In the genomic region with DNA sequence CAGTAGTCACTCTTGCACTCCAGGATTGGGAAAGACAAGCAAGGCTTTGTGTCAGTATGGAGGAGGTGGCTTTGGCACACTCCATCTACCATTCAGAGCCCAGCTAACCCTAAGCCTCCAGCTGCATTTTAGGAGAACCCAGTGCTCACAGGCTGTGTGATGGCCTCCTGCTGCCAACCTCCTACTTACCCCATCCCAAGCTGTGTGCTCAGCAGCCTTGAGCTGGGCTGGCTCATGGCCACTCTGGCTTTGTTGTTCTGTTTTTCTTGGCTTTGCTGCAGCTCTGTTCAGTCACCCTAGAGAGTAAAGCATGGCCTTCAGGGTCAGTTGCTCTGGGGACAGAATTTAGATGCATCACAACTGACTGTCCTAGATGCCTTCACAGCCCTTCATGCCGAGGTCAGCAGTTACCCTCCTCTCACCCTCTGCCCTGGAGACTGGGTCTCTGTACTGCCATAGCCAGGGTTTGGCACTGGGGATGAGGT, we compare ENCODE assay signal across 9 mouse cellular contexts. TPM values are rescaled to one million over a fixed set of nuclear protein-coding genes. Genes with fewer than 3 reads are reported as not detected.
DNase-seq lines count a peak whose midpoint lies in the region; ATAC-seq and TF ChIP-seq lines count a peak whose summit lies in the region.
"Had no signal": no experiment of that assay in that cellular context is flagged by ENCODE, and none has a peak within 500 bp of the region (broad histone marks: within the 10 kb centered on the region; RNA-seq: fewer than 3 reads in every experiment).

No protein-coding gene starts in this region.

- H3K36me3 ChIP-seq in forebrain, postnatal 0 days (ENCODE audit: insufficient read depth): no peaks in the 10 kb centered on the region
- H3K36me3 ChIP-seq in forebrain, embryonic 14.5 days (ENCODE audit: control insufficient read depth, insufficient read depth, low read length): no peaks in the 10 kb centered on the region
- H3K36me3 ChIP-seq in lung, postnatal 0 days (ENCODE audit: insufficient read depth, low read length): no peaks in the 10 kb centered on the region

- ATAC-seq in forebrain, postnatal 0 days: peak; percentile 96
- ATAC-seq in forebrain, embryonic 14.5 days: no peak
- ATAC-seq in lung, postnatal 0 days: peak; percentile 62

- no peak for TF ChIP-seq CTCF in forebrain, postnatal 0 days (IDR thresholded peaks at IDR 0.05; ENCODE audit: low read depth)
- TF ChIP-seq CTCF in lung, postnatal 0 days (IDR thresholded peaks at IDR 0.05): no peak

- H3K27me3 ChIP-seq in forebrain, postnatal 0 days (ENCODE audit: insufficient read depth, low read length): no peaks in the 10 kb centered on the region
- H3K27me3 ChIP-seq in forebrain, embryonic 14.5 days (replicated peaks; ENCODE audit: control insufficient read depth, insufficient read depth, low read length): no peaks in the 10 kb centered on the region
- no peaks in the 10 kb centered on the region for H3K27me3 ChIP-seq in lung, postnatal 0 days (replicated peaks; ENCODE audit: insufficient read depth, low read length)

- no peak overlapping the region for H3K9ac ChIP-seq in forebrain, postnatal 0 days
- no peak overlapping the region for H3K9ac ChIP-seq in forebrain, embryonic 14.5 days (ENCODE audit: low read length)
- H3K9ac ChIP-seq in lung, postnatal 0 days (replicated peaks; ENCODE audit: low read depth): no peak overlapping the region
- H3K9ac ChIP-seq: lung, embryonic 14.5 days had no signal

- no peak overlapping the region for H3K4me2 ChIP-seq in forebrain, postnatal 0 days (ENCODE audit: low read depth)
- H3K4me2 ChIP-seq in forebrain, embryonic 14.5 days (ENCODE audit: low read length): no peak overlapping the region
- H3K4me2 ChIP-seq in lung, postnatal 0 days (replicated peaks; ENCODE audit: low read depth, low read length): no peak overlapping the region
- H3K4me2 ChIP-seq: lung, embryonic 14.5 days had no signal

- no peak for TF ChIP-seq EP300 in lung, postnatal 0 days (IDR thresholded peaks at IDR 0.05)

- H3K4me1 ChIP-seq in forebrain, postnatal 0 days (ENCODE audit: insufficient read depth): no peaks in the 10 kb centered on the region
- no peaks in the 10 kb centered on the region for H3K4me1 ChIP-seq in forebrain, embryonic 14.5 days (ENCODE audit: control insufficient read depth, insufficient read depth, low read length)
- no peaks in the 10 kb centered on the region for H3K4me1 ChIP-seq in lung, postnatal 0 days (ENCODE audit: insufficient read depth, low read depth, low read length)

- no peaks in the 10 kb centered on the region for H3K9me3 ChIP-seq in forebrain, postnatal 0 days (ENCODE audit: low read length)
- no peaks in the 10 kb centered on the region for H3K9me3 ChIP-seq in forebrain, embryonic 14.5 days (replicated peaks; ENCODE audit: control insufficient read depth, low read length)
- no peaks in the 10 kb centered on the region for H3K9me3 ChIP-seq in lung, postnatal 0 days (ENCODE audit: low read length)

- DNase-seq in forebrain, postnatal 0 days: peak; percentile 48
- DNase-seq in forebrain, embryonic 14.5 days (ENCODE audit: low spot score): no peak
- DNase-seq in adrenal gland, adult 8-10 months: peak; percentile 97
- peak; percentile 42 to 80 for DNase-seq in frontal cortex, postnatal 14 days (ENCODE audit: low spot score in 2 of 2)
- DNase-seq in kidney, postnatal 14 days: peak; percentile 83
- DNase-seq in lung, postnatal 0 days (ENCODE audit: low spot score): peak; percentile 13
- peak; percentile 64 for DNase-seq in testis, postnatal 14 days (ENCODE audit: low spot score)
- DNase-seq in yolk sac, embryonic 10.5 days (ENCODE audit: low spot score): no peak
- DNase-seq: lung, embryonic 14.5 days had no signal

- no peak overlapping the region for H3K27ac ChIP-seq in forebrain, postnatal 0 days (ENCODE audit: low read depth, low read length)
- H3K27ac ChIP-seq in forebrain, embryonic 14.5 days (ENCODE audit: low read depth, low read length): no peak overlapping the region
- H3K27ac ChIP-seq in lung, postnatal 0 days (ENCODE audit: low read length): no peak overlapping the region

- H3K4me3 ChIP-seq in forebrain, postnatal 0 days (ENCODE audit: low read depth, low read length): no peak overlapping the region
- no peak overlapping the region for H3K4me3 ChIP-seq in forebrain, embryonic 14.5 days (ENCODE audit: low read depth, low read length)
- H3K4me3 ChIP-seq in lung, postnatal 0 days (ENCODE audit: low read depth, low read length): no peak overlapping the region

- 82% methylated on average over 1 of the region's 1 CpGs for WGBS in forebrain, postnatal 0 days
- WGBS in forebrain, embryonic 14.5 days: 72% methylated on average over 1 of the region's 1 CpGs
- WGBS in lung, postnatal 0 days: 80% methylated on average over 1 of the region's 1 CpGs

RNA-seq across cellular contexts. Expression of a gene that starts 12.7 kb away (rescaled TPM):
- total RNA-seq in forebrain, postnatal 0 days (2014; rRNA removed): 0.08 TPM in 1 of 2 replicates, not detected in the other
- 0.04 TPM in 1 of 2 replicates, not detected in the other for polyA plus RNA-seq in forebrain, postnatal 0 days (2015; fragmentation: Nextera tagmentation; extraction: Ambion mirVana)
- polyA plus RNA-seq in forebrain, embryonic 14.5 days (2014; fragmentation: Nextera tagmentation; extraction: Ambion mirVana): not detected in 2 replicates
- total RNA-seq in adrenal gland, adult 8-10 months (2022): 1 to 10 TPM; 3.6 to 8.9 (median 5.8) TPM
- not detected in 2 replicates for polyA plus RNA-seq in lung, postnatal 0 days (2015; fragmentation: Nextera tagmentation; extraction: Ambion mirVana)
- polyA plus RNA-seq: lung, embryonic 14.5 days had no signal

RNA-seq across cellular contexts. Expression of a gene that starts 24.4 kb away (rescaled TPM):
- total RNA-seq in forebrain, postnatal 0 days (2014; rRNA removed): 0.14 TPM in 1 of 2 replicates, not detected in the other
- 0.30 and 0.41 TPM in 2 replicates for polyA plus RNA-seq in forebrain, postnatal 0 days (2015; fragmentation: Nextera tagmentation; extraction: Ambion mirVana)
- polyA plus RNA-seq in forebrain, embryonic 14.5 days (2014; fragmentation: Nextera tagmentation; extraction: Ambion mirVana): 0.20 TPM in 1 of 2 replicates, not detected in the other
- 10 to 100 TPM in 3 of 4 experiments, 1 to 10 TPM in 1; 9.3 to 39.6 (median 18.5) TPM for total RNA-seq in adrenal gland, adult 8-10 months (2022)
- not detected in 2 replicates for polyA plus RNA-seq in lung, postnatal 0 days (2015; fragmentation: Nextera tagmentation; extraction: Ambion mirVana)
- polyA plus RNA-seq: lung, embryonic 14.5 days had no signal

RNA-seq across cellular contexts. Expression of a gene that starts 35.5 kb away (rescaled TPM):
- not detected in 2 replicates for total RNA-seq in forebrain, postnatal 0 days (2014; rRNA removed)
- polyA plus RNA-seq in forebrain, postnatal 0 days (2015; fragmentation: Nextera tagmentation; extraction: Ambion mirVana): 0.19 and 0.42 TPM in 2 replicates
- polyA plus RNA-seq in forebrain, embryonic 14.5 days (2014; fragmentation: Nextera tagmentation; extraction: Ambion mirVana): not detected in 2 replicates
- total RNA-seq in adrenal gland, adult 8-10 months (2022): 10 to 100 TPM; 12.6 to 50.0 (median 21.5) TPM
- 0.19 TPM in 1 of 2 replicates, not detected in the other for polyA plus RNA-seq in lung, postnatal 0 days (2015; fragmentation: Nextera tagmentation; extraction: Ambion mirVana)
- polyA plus RNA-seq: lung, embryonic 14.5 days had no signal

RNA-seq across cellular contexts. Expression of a gene that starts 35.5 kb away (rescaled TPM):
- not detected in 2 replicates for total RNA-seq in forebrain, postnatal 0 days (2014; rRNA removed)
- not detected in 2 replicates for polyA plus RNA-seq in forebrain, postnatal 0 days (2015; fragmentation: Nextera tagmentation; extraction: Ambion mirVana)
- polyA plus RNA-seq in forebrain, embryonic 14.5 days (2014; fragmentation: Nextera tagmentation; extraction: Ambion mirVana): not detected in 2 replicates
- 10 to 100 TPM in 2 of 4 experiments, 1 to 10 TPM in 2; 3.3 to 24.0 (median 9.7) TPM for total RNA-seq in adrenal gland, adult 8-10 months (2022)
- not detected in 2 replicates for polyA plus RNA-seq in lung, postnatal 0 days (2015; fragmentation: Nextera tagmentation; extraction: Ambion mirVana)
- polyA plus RNA-seq: lung, embryonic 14.5 days had no signal

RNA-seq across cellular contexts. Expression of a gene that starts 48.4 kb away (rescaled TPM):
- total RNA-seq in forebrain, postnatal 0 days (2014; rRNA removed): 5.5 and 6.0 TPM in 2 replicates
- 4.3 and 6.5 TPM in 2 replicates for polyA plus RNA-seq in forebrain, postnatal 0 days (2015; fragmentation: Nextera tagmentation; extraction: Ambion mirVana)
- 6.9 and 8.0 TPM in 2 replicates for polyA plus RNA-seq in forebrain, embryonic 14.5 days (2014; fragmentation: Nextera tagmentation; extraction: Ambion mirVana)
- total RNA-seq in adrenal gland, adult 8-10 months (2022): 10 to 100 TPM; 19.3 to 26.1 (median 22.0) TPM
- 2.6 and 2.7 TPM in 2 replicates for polyA plus RNA-seq in lung, postnatal 0 days (2015; fragmentation: Nextera tagmentation; extraction: Ambion mirVana)

Comparison
In these comparisons a context has a peak if more than half of its experiments do, and no peak if none do; other contexts are left out.
1. DNase-seq: peak in forebrain, postnatal 0 days (single experiment), adrenal gland, adult 8-10 months (single experiment), frontal cortex, postnatal 14 days (2 of 2), kidney, postnatal 14 days (single experiment), lung, postnatal 0 days (single experiment) and testis, postnatal 14 days (single experiment); none in forebrain, embryonic 14.5 days (single experiment) and yolk sac, embryonic 10.5 days (single experiment).